Mouse (Mus musculus) layer of hippocampus, adult 2 months (tissue): ENCODE measurements around the gene Lifr. TPM values are rescaled to one million over a fixed set of nuclear protein-coding genes. Genes with fewer than 3 reads are reported as not detected.

Experiments
- DNase-seq, 2 experiments: peaks; one replicate each; pipeline ENCODE4 v3.0.0; 2022; ENCODE audit warnings: low spot score in 2 of 2
- H3K27ac ChIP-seq: fragments of 200-600 bp; 2 replicates; pipeline ENCODE4 v1.8.1; 2022
- H3K4me3 ChIP-seq: fragments of 200-600 bp; 2 replicates; pipeline ENCODE4 v1.8.1; 2022; ENCODE audit warnings: mild to moderate bottlenecking
- CTCF ChIP-seq: fragments of 200-600 bp; conservative IDR thresholded peaks from 2 replicates; pipeline ENCODE4 v1.8.1; 2022; ENCODE audit warnings: antibody characterized with exemption, mild to moderate bottlenecking, moderate library complexity
- total RNA-seq, 2 experiments: library from RNA; stranded (reverse); gene quantifications; 2 replicates each; pipeline ENCODE4 v1.2.3; 2021

Lifr gene
- total RNA-seq, 2 experiments from 2014 or later, result 51.3 to 52.9 TPM

GRCm38 (mm10) chr15:7154010-7154736, 63.8 kb downstream of the Lifr start:
- no peak overlapping the region for H3K4me3 ChIP-seq
- peak overlapping the region; percentile 33; the same call in 1 of the 2 replicates for H3K27ac ChIP-seq
- DNase-seq, result no peak
- no peak for TF ChIP-seq CTCF

- H3K27ac ChIP-seq, result 0 out of 2 replicates have a peak overlapping the region, but pooled peaks have one; percentile 33
- no peak for DNase-seq
- no peak for TF ChIP-seq CTCF
These were observed 64.3 kb downstream of the Lifr start for GRCm38 (mm10) chr15:7154737-7155090.

GRCm38 (mm10) chr15:7157658-7158057, 67.2 kb downstream of the Lifr start:
- Histone ChIP-seq H3K4me3 (no peak overlapping the region), H3K27ac (no peak overlapping the region)
- DNase-seq, result no peak
- TF ChIP-seq CTCF, result no peak

More at GRCm38 (mm10) chr15:7154737-7155090, 64.3 kb downstream of the Lifr start:
- H3K4me3 ChIP-seq, result no peak overlapping the region

- Histone ChIP-seq H3K4me3 (no peak overlapping the region), H3K27ac (no peak overlapping the region)
- DNase-seq, result no peak
- no peak for TF ChIP-seq CTCF
These were observed 69.5 kb downstream of the Lifr start for GRCm38 (mm10) chr15:7159869-7160268.

GRCm38 (mm10) chr15:7160321-7160720, 69.9 kb downstream of the Lifr start:
- no peak for DNase-seq
- TF ChIP-seq CTCF, result no peak
- Histone ChIP-seq H3K4me3 (no peak overlapping the region), H3K27ac (no peak overlapping the region)

- no peak for TF ChIP-seq CTCF
- H3K4me3 ChIP-seq, result no peak overlapping the region
- H3K27ac ChIP-seq, result no peak overlapping the region
- no peak for DNase-seq
These were observed 73.4 kb downstream of the Lifr start for GRCm38 (mm10) chr15:7163851-7164250.

- Histone ChIP-seq H3K27ac (no peak overlapping the region), H3K4me3 (no peak overlapping the region)
- TF ChIP-seq CTCF, result no peak
- DNase-seq, result no peak
These were observed 76.3 kb downstream of the Lifr start for GRCm38 (mm10) chr15:7166735-7167134.

GRCm38 (mm10) chr15:7167238-7167905, 77.0 kb downstream of the Lifr start:
- no peak overlapping the region for H3K4me3 ChIP-seq
- TF ChIP-seq CTCF, result no peak
- DNase-seq, result no peak

GRCm38 (mm10) chr15:7167906-7168532, 77.6 kb downstream of the Lifr start:
- Histone ChIP-seq H3K4me3 (no peak overlapping the region), H3K27ac (no peak overlapping the region)
- TF ChIP-seq CTCF, result no peak
- DNase-seq, result no peak

More at GRCm38 (mm10) chr15:7167238-7167905, 77.0 kb downstream of the Lifr start:
- H3K27ac ChIP-seq, result no peak overlapping the region

- TF ChIP-seq CTCF, result no peak
- no peak for DNase-seq
- no peak overlapping the region for H3K27ac ChIP-seq
- no peak overlapping the region for H3K4me3 ChIP-seq
These were observed 82.5 kb downstream of the Lifr start for GRCm38 (mm10) chr15:7172875-7173274.

- H3K27ac ChIP-seq, result no peak overlapping the region
- no peak overlapping the region for H3K4me3 ChIP-seq
- TF ChIP-seq CTCF, result no peak
- DNase-seq, result no peak
These were observed 82.9 kb downstream of the Lifr start for GRCm38 (mm10) chr15:7173346-7173745.

GRCm38 (mm10) chr15:7173776-7174175, 83.4 kb downstream of the Lifr start:
- H3K4me3 ChIP-seq, result no peak overlapping the region
- H3K27ac ChIP-seq, result no peak overlapping the region
- TF ChIP-seq CTCF, result no peak
- no peak for DNase-seq

GRCm38 (mm10) chr15:7180576-7180975, 90.2 kb downstream of the Lifr start:
- no peak for DNase-seq
- H3K4me3 ChIP-seq, result no peak overlapping the region
- no peak for TF ChIP-seq CTCF
- H3K27ac ChIP-seq, result peak overlapping the region; percentile 59
